ENCODE assay signal across 19 mouse cellular contexts in the genomic region with DNA sequence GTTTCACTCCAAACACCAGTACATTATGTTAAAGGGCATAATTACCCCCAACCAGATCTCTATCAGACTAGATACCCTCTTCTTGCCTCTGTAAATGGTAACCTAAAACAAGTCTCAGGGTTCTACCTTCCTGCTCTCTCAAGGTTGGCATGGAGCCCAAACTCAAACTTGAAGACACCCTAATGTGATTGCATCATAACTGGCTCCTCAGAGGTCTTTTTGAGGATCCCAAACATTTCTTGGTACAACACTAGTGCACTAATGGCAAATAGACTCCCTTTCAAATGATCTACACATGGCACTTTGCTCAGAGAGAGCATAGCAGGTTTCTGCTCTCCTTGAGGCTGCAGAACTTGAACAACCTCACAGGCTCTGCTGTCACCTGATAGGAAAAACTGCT. TPM values are rescaled to one million over a fixed set of nuclear protein-coding genes. Genes with fewer than 3 reads are reported as not detected.
"Had no signal": no experiment of that assay in that cellular context is flagged by ENCODE, and none has a peak within 500 bp of the region (broad histone marks: within the 10 kb centered on the region; RNA-seq: fewer than 3 reads in every experiment).

No protein-coding gene starts in this region.

- H3K4me1 ChIP-seq: kidney, embryonic 15.5 days; limb, embryonic 12.5 days; liver, embryonic 13.5 days; midbrain, embryonic 13.5 days had no signal

- H3K4me2 ChIP-seq: kidney, embryonic 15.5 days; limb, embryonic 12.5 days; liver, embryonic 13.5 days; lung, embryonic 15.5 days; midbrain, embryonic 13.5 days; neural tube, embryonic 15.5 days had no signal

- H3K27ac ChIP-seq: kidney, embryonic 15.5 days; limb, embryonic 12.5 days; liver, embryonic 13.5 days; lung, embryonic 15.5 days; macrophage; midbrain, embryonic 13.5 days; neural tube, embryonic 15.5 days had no signal

- H3K36me3 ChIP-seq: kidney, embryonic 15.5 days; limb, embryonic 12.5 days; liver, embryonic 13.5 days; lung, embryonic 15.5 days; midbrain, embryonic 13.5 days; neural tube, embryonic 15.5 days had no signal

- H3K9me3 ChIP-seq: kidney, embryonic 15.5 days; limb, embryonic 12.5 days; liver, embryonic 13.5 days; lung, embryonic 15.5 days; midbrain, embryonic 13.5 days; neural tube, embryonic 15.5 days had no signal

- H3K9ac ChIP-seq: kidney, embryonic 15.5 days; limb, embryonic 12.5 days; liver, embryonic 13.5 days; liver, postnatal 0 days; lung, embryonic 15.5 days; midbrain, embryonic 13.5 days; neural tube, embryonic 15.5 days had no signal

- H3K27me3 ChIP-seq: kidney, embryonic 15.5 days; limb, embryonic 12.5 days; liver, embryonic 13.5 days; lung, embryonic 15.5 days; midbrain, embryonic 13.5 days; neural tube, embryonic 15.5 days had no signal

- ATAC-seq: liver, postnatal 0 days; midbrain, embryonic 13.5 days had no signal

- H3K4me3 ChIP-seq: kidney, embryonic 15.5 days; limb, embryonic 12.5 days; liver, embryonic 13.5 days; lung, embryonic 15.5 days; midbrain, embryonic 13.5 days; neural tube, embryonic 15.5 days had no signal

- DNase-seq: kidney, adult 2 months; kidney, postnatal 36 days; liver; liver, embryonic 13.5 days; liver, postnatal 0 days; lung, postnatal 14 days; right cerebral cortex, adult 18-20 months; right cerebral cortex, postnatal 25 days; thymus, adult 2 months; thymus, postnatal 4 days had no signal

RNA-seq across cellular contexts. Expression of a gene that starts 4.9 kb away (rescaled TPM):
- polyA plus RNA-seq: stomach, embryonic 14.5 days; testis, adult 2 months had no signal

RNA-seq across cellular contexts. Expression of a gene that starts 11.0 kb away (rescaled TPM):
- polyA plus RNA-seq: neural tube, embryonic 11.5 days; stomach, embryonic 14.5 days had no signal

RNA-seq across cellular contexts. Expression of a gene that starts 43.7 kb away (rescaled TPM):
- polyA plus RNA-seq: neural tube, embryonic 11.5 days; stomach, embryonic 14.5 days; testis, adult 2 months had no signal
